Mouse (Mus musculus) kidney, adult 9 months (tissue): ENCODE results near the gene Rab1b.
"Not testable (repeated sequence)": the region's sequence is repeated elsewhere in the genome, so short reads cannot be mapped to it uniquely, and the experiment has no call there.

ENCODE experiments used
- DNase-seq: peaks from one replicate; pipeline ENCODE4 v3.0.0; 2022

The Rab1b gene

DNA sequence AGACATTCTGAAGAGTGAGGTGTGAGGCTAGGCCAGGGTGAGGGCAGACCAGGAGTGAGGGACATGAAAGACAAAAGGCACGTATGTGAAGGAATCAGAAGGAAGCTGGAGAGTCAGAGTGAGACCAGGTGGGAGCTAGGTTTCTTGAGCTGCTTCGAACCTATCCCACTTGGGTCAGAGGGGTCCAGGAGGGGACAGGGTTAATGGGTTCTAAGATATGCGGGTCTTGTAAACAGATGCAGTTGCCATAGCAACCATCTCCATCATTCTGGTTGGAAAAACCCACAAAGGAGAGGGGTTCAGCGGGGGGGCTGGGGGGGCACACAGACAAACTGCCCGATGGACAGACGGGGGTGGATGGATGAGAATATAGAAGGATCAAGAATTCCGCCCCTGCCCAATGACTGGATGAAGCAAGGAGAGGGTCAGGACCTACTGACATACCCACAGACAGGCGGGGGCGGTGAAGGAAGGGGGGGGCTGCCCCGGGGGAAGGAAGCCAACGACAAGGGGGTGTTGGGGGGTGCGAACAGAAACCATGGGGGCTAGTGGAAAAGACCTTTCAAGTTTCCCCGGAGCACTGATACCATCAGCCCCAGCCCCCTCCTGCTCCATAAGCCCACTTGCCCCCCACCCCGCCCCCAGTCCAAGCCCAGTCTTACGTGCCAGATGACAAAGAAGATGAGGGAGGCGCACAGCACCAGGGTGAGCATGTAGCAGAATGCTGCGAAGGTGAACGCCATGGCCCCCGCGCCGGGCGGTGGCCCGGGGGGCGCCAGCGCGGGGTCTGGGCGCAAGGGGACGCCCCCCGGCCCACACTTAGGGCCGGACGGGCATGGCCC is 9.1 kb downstream of the Rab1b start:
- no peak for DNase-seq

- DNase-seq, result no peak
These were observed 10.9 kb downstream of the Rab1b start for GRCm38 (mm10) chr19:5095887-5096474.

- DNase-seq, result no peak
These were observed 12.0 kb downstream of the Rab1b start for GRCm38 (mm10) chr19:5094746-5095417.

DNA sequence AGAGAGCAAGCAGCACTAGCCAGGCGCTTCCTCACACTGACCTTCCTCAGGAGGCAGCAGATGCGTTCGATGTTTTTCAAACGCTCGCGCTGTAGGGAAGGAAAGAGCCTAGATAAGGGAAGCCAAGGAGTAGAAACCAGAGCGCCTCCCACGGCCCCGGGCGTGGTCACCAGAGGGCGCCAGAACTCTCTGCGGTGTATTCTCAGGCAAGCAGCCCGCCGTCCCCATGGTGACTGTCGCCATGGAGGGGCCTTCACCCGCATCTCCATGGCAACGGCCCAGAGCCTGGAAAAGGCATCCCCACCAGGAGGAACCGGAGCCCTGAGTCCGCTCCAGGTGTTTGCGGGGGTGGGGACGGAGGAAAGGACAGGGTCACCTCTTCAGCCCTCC is 12.6 kb downstream of the Rab1b start:
- DNase-seq, result peak; percentile 94

- no peak for DNase-seq
These were observed 13.2 kb downstream of the Rab1b start for GRCm38 (mm10) chr19:5093481-5094242.

GRCm38 (mm10) chr19:5092083-5092482 is 14.8 kb downstream of the Rab1b start:
- DNase-seq, result no peak

DNA sequence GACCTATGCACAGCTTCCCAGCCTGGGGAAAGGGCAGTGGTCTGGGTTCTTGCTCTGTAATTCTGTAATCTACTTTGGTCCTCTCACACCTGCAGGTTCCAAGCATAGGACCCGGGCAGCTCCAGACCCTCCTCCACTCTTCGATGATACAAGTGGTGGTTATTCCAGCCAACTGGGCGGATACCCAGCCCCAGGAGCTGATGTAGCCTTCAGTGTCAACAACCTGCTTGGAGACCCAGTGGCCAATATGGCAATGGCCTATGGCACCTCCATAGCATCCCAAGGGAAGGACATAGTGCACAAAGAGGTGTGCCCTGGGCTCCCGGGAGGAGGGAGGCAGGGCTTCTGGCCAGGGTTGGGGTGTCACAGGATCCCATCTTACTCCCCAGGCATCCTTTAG is 17.5 kb downstream of the Rab1b start:
- DNase-seq, result no peak

GRCm38 (mm10) chr19:5087884-5088728 is 18.8 kb downstream of the Rab1b start, which contains the start of gene Yif1a:
Gene Yif1a, plus strand, starts transcription at chr19:5088538.
- DNase-seq, result peak; percentile 99

DNA sequence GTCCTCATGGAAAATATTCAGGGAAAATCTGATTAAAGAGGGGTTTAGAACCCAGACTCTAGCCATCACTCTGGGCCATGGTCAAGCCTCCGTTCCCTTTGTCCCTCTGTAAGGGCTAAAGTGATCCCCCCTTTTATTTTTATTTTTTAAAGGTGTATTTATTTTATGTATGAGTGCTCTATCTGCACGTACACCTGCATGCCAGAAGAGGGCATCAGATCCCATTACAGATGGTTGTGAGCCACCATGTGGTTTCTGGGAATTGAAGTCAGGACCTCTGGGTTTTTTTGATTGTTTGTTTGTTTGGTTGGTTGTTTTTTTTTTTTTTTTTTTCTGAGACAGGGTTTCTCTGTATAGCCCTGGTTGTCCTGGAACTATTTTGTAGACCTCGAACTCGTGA is 20.3 kb downstream of the Rab1b start:
- DNase-seq, result not testable (repeated sequence)

- peak; percentile 56 for DNase-seq
These were observed 21.6 kb downstream of the Rab1b start, which contains the start of gene Tmem151a for GRCm38 (mm10) chr19:5085145-5085863. Gene Tmem151a, minus strand, starts transcription at chr19:5085531.

GRCm38 (mm10) chr19:5084834-5085144 is 22.1 kb downstream of the Rab1b start:
- no peak for DNase-seq

- DNase-seq, result no peak
These were observed 22.7 kb downstream of the Rab1b start for GRCm38 (mm10) chr19:5083961-5084833.

- no peak for DNase-seq
These were observed 24.3 kb downstream of the Rab1b start for GRCm38 (mm10) chr19:5082596-5082995.

- no peak for DNase-seq
These were observed 24.9 kb downstream of the Rab1b start for GRCm38 (mm10) chr19:5082005-5082404.

DNA sequence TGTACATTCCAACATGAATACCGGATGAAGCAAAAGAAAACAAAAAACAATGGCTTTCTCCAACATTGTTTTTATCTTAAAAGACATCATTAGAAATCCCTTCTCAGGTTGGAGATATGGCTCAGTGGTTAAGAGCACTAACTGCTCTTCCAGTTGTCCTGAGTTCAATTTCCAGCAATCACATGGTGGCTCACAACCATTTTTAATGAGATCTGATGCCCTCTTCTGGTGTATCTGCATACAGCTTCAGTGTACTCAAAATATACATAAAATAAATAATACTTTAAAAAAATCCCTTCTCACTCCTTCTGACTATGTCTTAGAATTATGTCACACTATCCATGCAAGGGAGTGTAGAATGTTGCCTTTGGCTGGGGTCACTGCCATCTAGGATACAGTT is 27.6 kb downstream of the Rab1b start:
- DNase-seq, result no peak

- no peak for DNase-seq
These were observed 33.4 kb downstream of the Rab1b start for GRCm38 (mm10) chr19:5073518-5073917.

DNA sequence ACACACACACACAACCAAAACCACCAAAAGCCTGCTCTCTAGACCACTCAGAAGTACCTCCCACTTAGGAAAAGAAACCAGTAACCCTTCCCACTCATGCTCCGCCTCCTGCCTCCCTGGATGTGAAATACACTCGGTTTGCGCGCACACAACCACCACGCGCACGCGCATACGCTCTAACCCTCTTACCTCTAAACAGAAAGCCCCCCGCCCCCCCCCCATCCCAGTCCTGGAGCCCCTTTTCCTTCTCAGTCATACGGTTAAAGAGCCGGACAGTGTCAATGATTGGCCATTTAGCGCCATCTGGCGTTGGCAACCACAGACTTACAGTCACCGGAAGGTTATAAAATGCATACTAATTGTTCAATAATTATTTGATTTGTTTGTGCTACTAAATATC is 33.8 kb downstream of the Rab1b start:
- DNase-seq, result peak; percentile 59

DNA sequence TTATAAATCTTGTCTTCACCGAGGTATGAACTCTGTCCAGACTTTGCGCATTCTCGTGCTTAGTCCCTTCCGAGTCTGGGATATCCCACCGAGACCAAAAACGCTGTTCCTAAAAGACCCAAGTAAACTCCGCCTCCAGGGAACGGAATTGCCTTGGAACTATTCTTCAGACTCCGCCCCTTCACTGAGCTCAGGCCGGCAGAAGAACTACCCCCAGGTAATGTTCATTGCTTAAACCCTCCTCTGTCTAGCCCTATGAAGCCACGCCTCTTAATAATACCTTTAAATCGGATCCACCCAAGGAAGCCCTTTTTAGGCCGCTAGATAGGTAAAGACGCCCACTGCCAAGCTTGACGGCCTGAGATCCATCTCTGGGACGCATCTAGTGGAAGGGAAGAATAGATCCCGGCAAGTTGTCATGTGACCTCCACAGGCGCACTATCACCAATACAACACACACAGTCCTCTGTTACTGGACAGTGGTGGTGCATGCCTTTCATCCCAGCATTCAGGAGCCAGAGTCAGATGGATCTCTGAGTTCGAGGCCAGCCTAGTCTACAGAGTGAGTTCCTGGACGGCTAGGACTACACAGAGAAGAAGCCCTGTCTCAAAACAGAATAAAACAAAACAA is 34.4 kb downstream of the Rab1b start:
- peak; percentile 42 for DNase-seq

DNA sequence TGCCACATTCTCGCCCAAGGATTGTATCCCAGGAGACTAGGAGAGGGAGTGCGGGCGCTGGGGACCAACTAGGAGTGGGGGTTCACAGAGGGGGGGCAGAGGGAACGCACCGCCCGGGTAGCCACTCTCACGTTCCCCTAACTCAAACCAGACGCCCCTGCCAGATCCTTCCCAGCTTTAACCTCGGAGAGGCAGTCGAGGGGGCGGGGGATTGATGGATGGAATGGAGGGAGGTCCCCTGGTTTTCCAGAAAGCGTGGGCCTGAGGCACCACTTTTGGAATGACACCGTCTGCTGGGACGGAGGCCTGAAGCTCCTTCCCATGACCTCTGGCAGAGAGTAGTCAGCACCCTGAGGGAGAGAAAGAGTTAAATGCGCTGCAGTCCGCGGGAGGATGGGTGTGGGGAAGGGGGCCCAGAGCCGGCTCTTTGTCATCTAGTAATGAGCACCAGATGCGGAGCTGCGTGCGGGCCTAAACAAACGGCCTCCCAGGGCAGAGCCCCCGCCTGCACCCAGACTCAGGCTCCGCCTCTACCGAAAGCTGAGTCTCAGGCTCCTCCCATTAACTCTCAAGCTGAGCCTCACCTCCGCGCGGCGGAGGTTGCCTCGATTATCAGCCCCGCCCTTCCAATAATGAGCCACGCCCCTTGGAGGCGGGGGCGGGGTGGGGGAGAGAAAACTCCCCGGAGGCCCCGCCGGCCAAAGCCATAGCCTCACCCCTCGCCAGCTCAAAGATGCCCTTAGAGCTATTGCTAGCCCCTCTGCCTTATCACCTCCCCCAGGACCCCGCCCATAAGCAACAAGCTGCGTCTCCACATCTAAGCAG is 35.1 kb downstream of the Rab1b start:
- DNase-seq, result peak; percentile 79
